Mouse (Mus musculus) cerebellum, adult 2 months (tissue): Measurements from ENCODE around the gene Cnih3. TPM values are rescaled to one million over a fixed set of nuclear protein-coding genes. Genes with fewer than 3 reads are reported as not detected.

Experiments
- DNase-seq, 2 experiments: peaks; one replicate each; pipeline ENCODE4 v3.0.0; 2021
- H3K27ac ChIP-seq: fragments of 200-500 bp; 2 replicates; pipeline ENCODE4 v1.5.1; 2012; ENCODE audit warnings: low read length, control low read depth, inconsistent platforms; ENCODE audit not compliant: insufficient read depth
- H3K27me3 ChIP-seq: fragments of 200-500 bp; 2 replicates; pipeline ENCODE4 v1.6.1; 2012; ENCODE audit warnings: inconsistent platforms, mild to moderate bottlenecking, low read length, moderate library complexity; ENCODE audit not compliant: control insufficient read depth, insufficient read depth
- H3K4me1 ChIP-seq: fragments of 200-500 bp; 2 replicates; pipeline ENCODE4 v1.6.1; 2011; ENCODE audit warnings: low read length; ENCODE audit not compliant: control insufficient read depth, insufficient read depth
- H3K4me3 ChIP-seq: fragments of 200-500 bp; replicated peaks from 2 replicates; pipeline ENCODE3; 2011; ENCODE audit warnings: mild to moderate bottlenecking, low read depth, low read length, control low read depth; ENCODE audit not compliant: insufficient read depth
- CTCF ChIP-seq: fragments of 200-500 bp; IDR thresholded peaks from 2 replicates; pipeline ENCODE4 v1.5.1; 2011; ENCODE audit warnings: low read depth, mild to moderate bottlenecking, control low read depth, low read length, moderate library complexity, borderline replicate concordance; ENCODE audit not compliant: insufficient read depth
- POLR2A ChIP-seq: fragments of 200-500 bp; IDR thresholded peaks from 2 replicates; pipeline ENCODE4 v1.6.1; 2011; ENCODE audit warnings: low read length, control low read depth, borderline replicate concordance; ENCODE audit not compliant: insufficient read depth
- WGBS: fragments of 180-500 bp; shearing (Covaris S2); methylation state at CpG from one replicate; pipeline ENCODE4 v1.1.7; 2018; 5-methylcytosine and 5-hydroxymethylcytosine counted together
- polyA plus RNA-seq: library from polyadenylated mRNA; depleted of rRNA; stranded (reverse); fragments of >200 nt; gene quantifications from 2 replicates; pipeline ENCODE4 v1.2.3, GENCODE M21; 2012

Cnih3 gene
- polyA plus RNA-seq, 1 experiment, result 6.9 TPM

DNA sequence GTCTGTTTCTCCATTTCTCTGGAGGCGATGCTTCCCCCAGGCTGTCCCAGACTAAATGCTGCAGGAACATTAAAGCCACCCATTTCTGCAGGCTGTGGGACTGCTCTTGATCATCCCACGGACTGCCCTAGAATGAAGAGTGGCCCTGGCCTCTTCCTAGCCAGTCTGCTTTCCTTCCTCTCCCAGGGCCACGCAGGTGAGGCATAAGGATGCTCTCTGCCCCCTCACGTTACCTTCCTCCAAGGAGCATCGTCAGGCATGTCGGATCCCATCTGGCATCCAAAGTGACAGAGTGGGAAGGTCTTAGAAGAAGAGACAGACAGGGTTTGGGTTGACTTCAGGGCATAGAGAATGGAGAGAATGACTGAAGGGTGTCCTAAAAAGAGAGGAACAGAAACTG, 33.0 kb upstream of the Cnih3 start:
- no peaks in the 10 kb centered on the region for H3K27me3 ChIP-seq
- WGBS, result 80% methylated on average over 6 of the region's 6 CpGs
- DNase-seq, result no peak
- no peak for TF ChIP-seq CTCF
- no peak for TF ChIP-seq POLR2A
- no peaks in the 10 kb centered on the region for H3K4me1 ChIP-seq
- no peak overlapping the region for H3K4me3 ChIP-seq
- H3K27ac ChIP-seq, result no peak overlapping the region

DNA sequence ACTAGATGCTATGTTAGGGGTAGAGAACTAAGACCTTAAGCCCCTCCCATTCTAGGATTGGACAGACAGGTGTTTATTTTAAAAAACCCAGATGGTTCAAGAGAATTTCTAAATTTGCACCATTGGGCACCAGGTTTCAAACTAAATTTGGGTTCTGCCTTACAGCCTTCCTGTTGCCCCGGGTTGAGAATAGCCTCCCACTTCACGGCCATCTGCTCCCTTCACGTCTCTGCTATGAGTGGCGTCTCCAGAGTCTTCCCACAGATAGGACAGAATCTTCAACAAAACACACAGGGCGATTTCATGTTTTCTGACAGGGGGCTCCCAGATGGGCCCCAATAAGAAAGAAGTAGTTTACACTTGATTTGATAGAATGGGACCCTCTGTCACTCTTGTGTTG, 31.3 kb upstream of the Cnih3 start:
- TF ChIP-seq CTCF (no peak), POLR2A (no peak)
- no peak for DNase-seq
- H3K4me1 ChIP-seq, result no peaks in the 10 kb centered on the region
- 64% methylated on average over 5 of the region's 5 CpGs for WGBS
- no peak overlapping the region for H3K27ac ChIP-seq
- H3K27me3 ChIP-seq, result no peaks in the 10 kb centered on the region
- no peak overlapping the region for H3K4me3 ChIP-seq

DNA sequence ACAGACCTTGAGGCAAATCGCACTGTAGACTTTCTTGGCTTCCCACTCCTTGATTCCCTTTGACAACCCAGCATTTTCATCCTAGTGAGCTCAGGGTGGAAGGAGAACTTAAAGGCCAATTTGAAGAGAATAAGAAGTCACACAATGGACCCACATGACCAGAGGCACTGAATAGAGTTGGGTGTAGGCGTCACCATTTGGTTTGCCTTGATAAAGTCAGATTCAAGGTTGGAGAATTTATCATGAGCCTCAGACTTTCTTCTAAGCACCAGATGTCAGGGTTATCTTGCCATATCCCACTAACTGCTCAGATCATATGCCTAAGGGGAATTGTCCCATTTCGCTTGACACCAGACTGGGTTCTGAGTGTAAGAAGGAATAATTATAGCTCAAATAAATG, 29.3 kb upstream of the Cnih3 start:
- no peak for TF ChIP-seq POLR2A
- TF ChIP-seq CTCF, result no peak
- DNase-seq, result no peak
- 98% methylated on average over 3 of the region's 3 CpGs for WGBS

DNA sequence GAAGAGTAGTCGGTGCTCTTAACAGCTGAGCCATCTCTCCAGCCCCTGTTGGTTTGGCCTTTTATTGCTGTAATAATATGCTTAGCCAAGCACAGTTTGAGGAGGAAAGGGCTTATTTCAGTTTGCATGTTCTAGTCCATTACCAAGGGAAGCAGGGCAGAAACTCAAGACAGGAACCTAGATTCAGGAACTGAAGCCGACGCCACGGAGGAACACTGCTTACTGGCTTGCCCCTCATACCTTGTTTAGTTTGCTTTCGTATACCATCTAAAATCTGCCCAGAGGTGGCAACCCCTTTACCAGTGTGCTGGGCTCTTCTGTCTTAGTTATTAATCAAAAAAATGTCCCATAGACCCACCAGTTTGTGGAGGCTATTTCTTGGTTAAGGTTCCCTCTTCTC, 25.3 kb upstream of the Cnih3 start:
- H3K4me3 ChIP-seq, result no peak overlapping the region
- TF ChIP-seq CTCF, result no peak
- TF ChIP-seq POLR2A, result no peak
- H3K27me3 ChIP-seq, result no peaks in the 10 kb centered on the region
- WGBS, result 97% methylated on average over 5 of the region's 5 CpGs
- no peak overlapping the region for H3K27ac ChIP-seq
- no peaks in the 10 kb centered on the region for H3K4me1 ChIP-seq
- DNase-seq, result no peak

More for the DNA sequence above, 29.3 kb upstream of the Cnih3 start:
- H3K4me1 ChIP-seq, result no peaks in the 10 kb centered on the region
- H3K4me3 ChIP-seq, result no peak overlapping the region
- no peaks in the 10 kb centered on the region for H3K27me3 ChIP-seq
- no peak overlapping the region for H3K27ac ChIP-seq

DNA sequence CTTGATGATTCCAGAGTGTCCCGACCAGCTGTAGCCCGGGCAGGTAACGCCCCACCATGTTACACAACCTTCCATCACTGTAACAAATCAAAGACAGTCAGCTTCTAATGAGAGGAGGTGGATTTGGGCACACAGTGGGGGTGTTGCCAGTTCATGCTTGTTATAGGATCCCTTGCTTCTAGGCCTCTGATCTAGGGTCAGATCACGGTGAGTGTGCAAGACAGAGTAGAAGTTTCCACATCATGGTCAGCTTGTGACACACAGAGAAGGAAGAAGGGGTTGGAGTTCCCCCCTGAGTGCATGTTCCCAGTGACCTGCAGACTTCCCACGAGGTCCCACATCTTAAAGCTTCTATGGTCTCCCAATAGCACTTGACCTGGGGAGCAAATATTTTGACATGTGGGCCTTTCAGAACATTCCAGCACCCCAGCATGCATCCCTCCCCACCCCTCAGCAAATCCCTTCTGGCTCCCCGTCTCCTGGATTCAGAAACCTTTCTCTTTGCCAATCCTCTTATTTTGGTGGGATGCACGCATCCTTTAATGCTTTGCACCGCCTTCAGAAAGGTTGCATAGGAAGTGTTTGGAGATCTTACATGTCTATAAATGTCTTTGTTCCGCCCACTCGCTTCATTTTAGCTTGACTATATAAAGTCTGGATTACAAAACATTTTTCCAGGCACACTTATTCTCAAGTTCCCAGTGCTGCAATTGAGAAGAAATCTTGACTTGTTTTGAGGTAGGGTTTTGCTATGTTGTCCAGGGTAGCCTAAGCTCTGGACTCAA, 24.6 kb upstream of the Cnih3 start:
- H3K27ac ChIP-seq, result no peak overlapping the region
- H3K4me3 ChIP-seq, result no peak overlapping the region
- 74% methylated on average over 10 of the region's 10 CpGs for WGBS
- H3K27me3 ChIP-seq, result no peaks in the 10 kb centered on the region
- no peak for DNase-seq
- no peaks in the 10 kb centered on the region for H3K4me1 ChIP-seq
- TF ChIP-seq CTCF (no peak), POLR2A (no peak)

DNA sequence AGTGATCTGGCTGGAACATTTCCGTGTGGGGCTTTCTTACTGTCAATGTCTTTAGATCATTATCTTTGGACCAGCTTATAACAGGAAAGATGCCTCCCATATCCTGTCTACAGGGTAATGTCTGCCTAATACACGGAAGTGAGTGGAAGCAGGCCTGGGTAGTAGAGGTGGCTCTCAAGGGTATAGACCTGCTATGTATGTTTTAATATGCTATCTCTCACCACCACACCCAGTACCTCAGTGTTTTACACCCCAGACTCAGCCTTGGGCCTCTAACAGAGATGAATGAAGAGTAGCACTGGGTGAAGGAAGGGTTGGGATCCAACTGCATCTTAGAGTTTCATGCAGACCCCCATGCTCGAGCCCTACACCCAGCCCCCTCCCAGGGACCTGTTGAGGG, 23.3 kb upstream of the Cnih3 start:
- Histone ChIP-seq H3K4me1 (no peaks in the 10 kb centered on the region), H3K27me3 (no peaks in the 10 kb centered on the region), H3K27ac (no peak overlapping the region), H3K4me3 (no peak overlapping the region)
- WGBS, result 74% methylated on average over 3 of the region's 3 CpGs
- TF ChIP-seq CTCF (no peak), POLR2A (no peak)
- no peak for DNase-seq

DNA sequence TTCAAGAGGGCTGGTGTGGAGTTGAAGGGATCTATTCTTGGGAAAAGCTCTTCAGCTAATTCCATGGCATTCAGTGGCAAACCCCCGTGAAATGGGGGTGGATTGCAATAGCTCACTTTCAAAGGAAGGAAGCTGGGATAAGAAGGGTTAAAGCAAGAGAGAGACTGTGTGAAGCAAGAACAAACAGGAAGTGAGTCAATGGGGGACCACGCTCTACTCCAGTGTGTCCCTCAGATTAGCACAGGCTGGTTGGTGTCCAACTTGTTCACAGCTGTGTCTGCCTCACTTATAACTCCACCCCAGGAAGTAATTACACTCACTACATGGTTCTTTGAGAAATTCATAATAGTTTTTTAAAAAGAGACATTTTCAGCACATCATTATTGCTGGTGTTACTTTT, 19.8 kb upstream of the Cnih3 start:
- WGBS, result 47% methylated on average over 2 of the region's 2 CpGs
- TF ChIP-seq POLR2A, result no peak
- no peak for TF ChIP-seq CTCF
- H3K27ac ChIP-seq, result no peak overlapping the region
- H3K4me1 ChIP-seq, result no peaks in the 10 kb centered on the region
- no peaks in the 10 kb centered on the region for H3K27me3 ChIP-seq
- H3K4me3 ChIP-seq, result no peak overlapping the region
- no peak for DNase-seq

DNA sequence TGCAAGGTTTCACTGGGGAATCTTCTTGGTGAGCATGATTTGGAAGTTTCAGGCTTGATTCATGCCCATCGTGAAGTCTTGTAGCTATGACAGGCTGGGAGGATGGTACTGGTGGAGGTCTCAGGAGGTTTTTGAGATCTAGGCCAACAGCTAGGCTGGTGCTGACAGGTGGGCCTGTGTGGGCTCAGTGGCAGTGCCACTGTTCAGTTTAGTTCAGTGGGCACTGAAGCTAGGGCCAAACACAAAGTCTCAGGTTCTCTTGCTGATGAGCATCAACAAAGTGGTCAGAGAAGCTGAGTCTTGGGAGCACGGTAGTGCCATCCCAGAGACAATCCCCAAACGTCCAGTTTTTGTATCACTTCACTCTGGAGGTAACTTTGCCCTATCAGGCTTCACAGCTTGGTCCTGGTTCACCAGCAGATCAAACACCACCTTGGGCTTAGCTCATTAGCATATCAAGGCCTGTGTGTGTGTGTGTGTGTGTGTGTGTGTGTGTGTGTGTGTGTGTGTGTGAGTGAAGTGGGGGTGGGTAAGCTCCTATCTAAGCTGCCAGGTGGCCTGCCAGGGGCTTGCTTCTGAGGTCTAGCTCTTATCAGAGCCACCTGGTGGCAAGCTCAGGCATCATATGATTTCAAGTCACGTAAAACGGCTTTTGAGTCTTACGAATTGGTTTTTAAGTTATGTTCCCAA, 18.0 kb upstream of the Cnih3 start:
- Histone ChIP-seq H3K4me3 (no peak overlapping the region), H3K27ac (no peak overlapping the region), H3K27me3 (no peaks in the 10 kb centered on the region), H3K4me1 (no peaks in the 10 kb centered on the region)
- no peak for DNase-seq
- 86% methylated on average over 6 of the region's 6 CpGs for WGBS
- TF ChIP-seq CTCF (no peak), POLR2A (no peak)
